Mouse (Mus musculus) CH12.LX (cell line): ENCODE data around the gene Metap1. TPM values are rescaled to one million over a fixed set of nuclear protein-coding genes. Genes with fewer than 3 reads are reported as not detected.

ENCODE experiments used
- DNase-seq: peaks from one replicate; pipeline ENCODE4 v3.0.0-alpha.2; 2013; ENCODE audit errors: extremely low read depth
- H3K27ac ChIP-seq: 2 replicates; pipeline ENCODE4 v1.5.1; 2012; ENCODE audit warnings: low read depth, mild to moderate bottlenecking, control low read depth, moderate library complexity; ENCODE audit not compliant: insufficient read depth
- H3K27me3 ChIP-seq: replicated peaks from 2 replicates; pipeline ENCODE3; 2012; ENCODE audit warnings: inconsistent platforms
- H3K36me3 ChIP-seq, 2 experiments: replicated peaks in 1 of 2; 2 replicates each; pipeline versions ENCODE3 to v1.6.1; 2012; ENCODE audit warnings: inconsistent platforms in 1 of 2, low read length in 1 of 2, mild to moderate bottlenecking in 1 of 2, mixed read lengths in 1 of 2, moderate library complexity in 1 of 2; ENCODE audit not compliant: control insufficient read depth in 1 of 2, insufficient read depth in 1 of 2
- H3K4me1 ChIP-seq, 2 experiments: 2 replicates each; pipeline ENCODE4 v1.6.1; 2012; ENCODE audit warnings: inconsistent platforms in 1 of 2, moderate library complexity in 1 of 2; ENCODE audit not compliant: insufficient read depth in 2 of 2, control insufficient read depth in 1 of 2
- H3K4me2 ChIP-seq: 2 replicates; pipeline ENCODE4 v1.6.1; 2012; ENCODE audit warnings: low read depth, mild to moderate bottlenecking, control low read depth; ENCODE audit not compliant: poor library complexity, insufficient read depth, severe bottlenecking
- H3K4me3 ChIP-seq, 3 experiments: fragments of 150-350 bp in 1 of 3; sonication (generic) in 1 of 3; replicated peaks in 1 of 3; 2 replicates each; pipeline versions ENCODE3 to v1.5.1; 2011 to 2012; ENCODE audit warnings: low read depth in 2 of 3, low read length in 2 of 3, mild to moderate bottlenecking in 2 of 3, moderate library complexity in 2 of 3, control low read depth in 1 of 3, improper control_type of control experiment in 1 of 3, inconsistent platforms in 1 of 3, mixed read lengths in 1 of 3; ENCODE audit not compliant: poor library complexity in 1 of 3
- H3K79me2 ChIP-seq: replicated peaks from 2 replicates; pipeline ENCODE4 v1.6.1; 2012; ENCODE audit warnings: mild to moderate bottlenecking, moderate library complexity; ENCODE audit not compliant: control insufficient read depth, poor library complexity, insufficient read depth, severe bottlenecking; ENCODE audit errors: extremely low read depth
- H3K9ac ChIP-seq: 2 replicates; pipeline ENCODE4 v1.6.1; 2012; ENCODE audit warnings: low read depth, mild to moderate bottlenecking, control low read depth, moderate library complexity; ENCODE audit not compliant: insufficient read depth
- H3K9me3 ChIP-seq: replicated peaks from 2 replicates; pipeline ENCODE3; 2012; ENCODE audit warnings: low read length, inconsistent platforms, mixed read lengths
- E2F4 ChIP-seq: IDR thresholded peaks from 2 replicates; pipeline ENCODE4 v1.6.1; 2011; ENCODE audit warnings: low read depth, low read length, improper control_type of control experiment; ENCODE audit not compliant: insufficient replicate concordance
- ELF1 ChIP-seq: IDR thresholded peaks from 2 replicates; pipeline ENCODE4 v1.6.1; 2014; ENCODE audit warnings: low read depth, mild to moderate bottlenecking, inconsistent platforms, low read length, improper control_type of control experiment
- EP300 ChIP-seq: IDR thresholded peaks from 2 replicates; pipeline ENCODE4 v1.6.1; 2011; ENCODE audit warnings: low read length, improper control_type of control experiment
- GABPA ChIP-seq: IDR thresholded peaks from 2 replicates; pipeline ENCODE4 v1.6.1; 2012; ENCODE audit warnings: low read depth, low read length, improper control_type of control experiment, inconsistent platforms; ENCODE audit not compliant: insufficient replicate concordance
- HCFC1 ChIP-seq: IDR thresholded peaks from 2 replicates; pipeline ENCODE4 v1.6.1; 2012; ENCODE audit warnings: low read depth, mild to moderate bottlenecking, inconsistent platforms, low read length, improper control_type of control experiment
- JUN ChIP-seq: IDR thresholded peaks from 2 replicates; pipeline ENCODE4 v1.6.1; 2011; ENCODE audit warnings: low read depth, mild to moderate bottlenecking, low read length, improper control_type of control experiment, moderate library complexity; ENCODE audit not compliant: insufficient read depth
- MAFK ChIP-seq: IDR thresholded peaks from 2 replicates; pipeline ENCODE4 v1.6.1; 2011; ENCODE audit warnings: low read length, improper control_type of control experiment; ENCODE audit not compliant: insufficient replicate concordance
- MAX ChIP-seq: IDR thresholded peaks from 2 replicates; pipeline ENCODE4 v1.6.1; 2011; ENCODE audit warnings: low read length, improper control_type of control experiment
- MXI1 ChIP-seq: IDR thresholded peaks from 2 replicates; pipeline ENCODE4 v1.6.1; 2011; ENCODE audit warnings: mild to moderate bottlenecking, low read depth, low read length, improper control_type of control experiment
- NRF1 ChIP-seq: IDR thresholded peaks from 2 replicates; pipeline ENCODE4 v1.6.1; 2014; ENCODE audit warnings: low read depth, mild to moderate bottlenecking, inconsistent platforms, low read length, improper control_type of control experiment, moderate library complexity
- PAX5 ChIP-seq: IDR thresholded peaks from 2 replicates; pipeline ENCODE4 v1.6.1; 2012; ENCODE audit warnings: low read length, inconsistent platforms, mixed read lengths
- POLR2A ChIP-seq: IDR thresholded peaks from 2 replicates; pipeline ENCODE4 v1.6.1; 2011; ENCODE audit warnings: low read depth, mild to moderate bottlenecking, improper control_type of control experiment, low read length
- RAD21 ChIP-seq: IDR thresholded peaks from 2 replicates; pipeline ENCODE4 v1.6.1; 2011; ENCODE audit warnings: low read depth, mild to moderate bottlenecking, low read length, improper control_type of control experiment, moderate library complexity
- RCOR1 ChIP-seq: conservative IDR thresholded peaks from 2 replicates; pipeline ENCODE4 v1.6.1; 2012; ENCODE audit warnings: low read depth, mild to moderate bottlenecking, inconsistent platforms, low read length, improper control_type of control experiment
- SIN3A ChIP-seq: IDR thresholded peaks from 2 replicates; pipeline ENCODE4 v1.6.1; 2012; ENCODE audit warnings: low read length, improper control_type of control experiment, inconsistent platforms
- SMC3 ChIP-seq: IDR thresholded peaks from 2 replicates; pipeline ENCODE4 v1.6.1; 2011; ENCODE audit warnings: low read depth, low read length, improper control_type of control experiment
- USF1 ChIP-seq: IDR thresholded peaks from 2 replicates; pipeline ENCODE4 v1.6.1; 2014; ENCODE audit warnings: low read depth, mild to moderate bottlenecking, inconsistent platforms, low read length, improper control_type of control experiment
- ZC3H11A ChIP-seq: IDR thresholded peaks from 2 replicates; pipeline ENCODE4 v1.6.1; 2012; ENCODE audit warnings: low read depth, mild to moderate bottlenecking, inconsistent platforms, low read length, improper control_type of control experiment
- ZKSCAN1 ChIP-seq: IDR thresholded peaks from 2 replicates; pipeline ENCODE4 v1.6.1; 2012; ENCODE audit warnings: low read depth, inconsistent platforms, low read length, improper control_type of control experiment, borderline replicate concordance
- ZNF384 ChIP-seq: IDR thresholded peaks from 2 replicates; pipeline ENCODE4 v1.6.1; 2012; ENCODE audit warnings: low read depth, low read length, improper control_type of control experiment, inconsistent platforms
- dilution Hi-C: fragments of 300-500 bp; cut with MboI; formaldehyde crosslinking; loops from 2 replicates; pipeline ENCODE4 v1.14.3; 2020; ENCODE audit warnings: low sequenced_read_pairs; ENCODE audit not compliant: extremely low pct_unique_long_range_greater_than_20kb, extremely low pct_ligation_motif_present
- in situ Hi-C: fragments of 300-500 bp; cut with MboI; formaldehyde crosslinking; loops from 3 replicates; pipeline ENCODE4 v1.14.3; 2019; ENCODE audit warnings: low sequenced_read_pairs, low pct_ligation_motif_present, low pct_unique_long_range_greater_than_20kb, mixed read lengths
- polyA plus RNA-seq: library from polyadenylated mRNA; unstranded; fragments of >175 nt; gene quantifications from 2 replicates; pipeline ENCODE4 v1.2.1, GENCODE M21; 2012; ENCODE audit warnings: low read depth; ENCODE audit not compliant: insufficient read length
- total RNA-seq, 2 experiments: library from RNA; depleted of rRNA; stranded (reverse); fragments of 300-350 nt in 1 of 2; fragments of >200 nt in 1 of 2; gene quantifications; 2 replicates each; pipeline ENCODE4 v1.2.3; 2012 to 2014

Gene Metap1
- total and polyA plus RNA-seq, 3 experiments, result 77.9 to 163 (median 143) TPM

GRCm38 (mm10) chr3:138442612-138443464 is 46.5 kb downstream of the Metap1 start, which contains the start of gene Adh5 (continued):
- no peak for TF ChIP-seq ZC3H11A

GRCm38 (mm10) chr3:138442203-138442602 is 47.1 kb downstream of the Metap1 start:
- Histone ChIP-seq H3K9ac (peak overlapping the region; percentile 91), H3K36me3 (peaks cover 25 to 30% of the 10 kb centered on the region in 2 experiments), H3K79me2 (peaks cover 22% of the 10 kb centered on the region), H3K27ac (peak overlapping the region; percentile 7; the same call in 1 of the 2 replicates), H3K27me3 (no peaks in the 10 kb centered on the region), H3K9me3 (no peaks in the 10 kb centered on the region), H3K4me3 (peak overlapping the region; percentile 77 to 92 (median 85)), H3K4me1 (peaks cover 7 to 25% of the 10 kb centered on the region in 2 experiments; a peak in 3 of 4 replicates), H3K4me2 (peak overlapping the region; percentile 97)
- in situ Hi-C loops (loop anchor here (25.0 kb wide), 2 partner anchors 480 to 655 kb away; no protein-coding TSS in a partner anchor), dilution Hi-C loops (no loop called here)
- TF ChIP-seq NRF1 (no peak), SMC3 (no peak), USF1 (no peak), MAX (no peak), EP300 (no peak; the same call in 1 of the 2 replicates), ZKSCAN1 (no peak), JUN (no peak), ELF1 (no peak), SIN3A (no peak), RCOR1 (no peak), MAFK (no peak; the same call in 1 of the 2 replicates), HCFC1 (no peak), MXI1 (no peak), E2F4 (no peak), RAD21 (no peak), PAX5 (no peak)
- no peak for DNase-seq

- H3K4me3 ChIP-seq, result no peak overlapping the region
- in situ Hi-C loops (loop anchor here (10.0 to 25.0 kb wide), 4 partner anchors 214 to 651 kb away; partner anchors contain the start of gene 4930579F01Rik), dilution Hi-C loops (no loop called here)
- peaks cover 7% of the 10 kb centered on the region for H3K9me3 ChIP-seq
- no peak overlapping the region for H3K9ac ChIP-seq
- peaks cover 0 to 11% of the 10 kb centered on the region in 2 experiments; a peak in 2 of 4 replicates for H3K4me1 ChIP-seq
- H3K79me2 ChIP-seq, result peaks cover 5% of the 10 kb centered on the region
- H3K36me3 ChIP-seq, result no peaks in the 10 kb centered on the region
- TF ChIP-seq ZNF384, result no peak
- no peak for TF ChIP-seq GABPA
- TF ChIP-seq POLR2A, result no peak
- H3K4me2 ChIP-seq, result no peak overlapping the region
- no peak overlapping the region for H3K27ac ChIP-seq
- no peaks in the 10 kb centered on the region for H3K27me3 ChIP-seq
- DNase-seq, result no peak
Observed at GRCm38 (mm10) chr3:138438716-138439115, 50.6 kb downstream of the Metap1 start.
